Mouse (Mus musculus) lung, postnatal 0 days (tissue): ENCODE data around the gene Krtap11-1. TPM values are rescaled to one million over a fixed set of nuclear protein-coding genes. Genes with fewer than 3 reads are reported as not detected.

ENCODE experiments used
- ATAC-seq: fragments of 200-750 bp; cut with Nextera tagmentation; 2 replicates; pipeline ENCODE4 v1.8.0; 2017; ENCODE audit warnings: moderate library complexity
- DNase-seq: peaks from one replicate; pipeline ENCODE4 v3.0.0-alpha.2; 2016; ENCODE audit warnings: low spot score
- H3K27ac ChIP-seq: fragments of 300-500 bp; sonication (generic); 2 replicates; pipeline ENCODE4 v1.5.1; 2014; ENCODE audit warnings: antibody characterized with exemption, mild to moderate bottlenecking, low read length, mixed read lengths
- H3K27me3 ChIP-seq: fragments of 300-500 bp; sonication (generic); replicated peaks from 2 replicates; pipeline ENCODE4 v1.6.1; 2014; ENCODE audit warnings: low read length, mixed read lengths; ENCODE audit not compliant: insufficient read depth
- H3K36me3 ChIP-seq: fragments of 300-500 bp; sonication (generic); 2 replicates; pipeline ENCODE4 v1.6.1; 2014; ENCODE audit warnings: low read length, mixed read lengths; ENCODE audit not compliant: insufficient read depth
- H3K4me1 ChIP-seq: fragments of 300-500 bp; sonication (generic); 2 replicates; pipeline ENCODE4 v1.6.1; 2014; ENCODE audit warnings: antibody characterized with exemption, low read depth, low read length, mixed read lengths; ENCODE audit not compliant: insufficient read depth
- H3K4me2 ChIP-seq: fragments of 300-500 bp; sonication (generic); replicated peaks from 2 replicates; pipeline ENCODE4 v1.6.1; 2014; ENCODE audit warnings: low read depth, mild to moderate bottlenecking, low read length, moderate library complexity, mixed read lengths
- H3K4me3 ChIP-seq: fragments of 300-500 bp; sonication (generic); 2 replicates; pipeline ENCODE4 v1.5.1; 2014; ENCODE audit warnings: low read depth, low read length
- H3K9ac ChIP-seq: fragments of 300-500 bp; sonication (generic); replicated peaks from 2 replicates; pipeline ENCODE4 v1.6.1; 2014; ENCODE audit warnings: low read depth, mild to moderate bottlenecking
- H3K9me3 ChIP-seq: fragments of 300-500 bp; sonication (generic); 2 replicates; pipeline ENCODE4 v1.6.1; 2016; ENCODE audit warnings: low read length, mixed read lengths
- CTCF ChIP-seq: IDR thresholded peaks from 2 replicates; pipeline ENCODE4 v1.5.1; 2016; ENCODE audit warnings: antibody characterized with exemption, mild to moderate bottlenecking
- EP300 ChIP-seq: IDR thresholded peaks from 2 replicates; pipeline ENCODE4 v1.6.1; 2016; ENCODE audit warnings: antibody characterized with exemption, mild to moderate bottlenecking, control low read depth
- WGBS: fragments of 180-500 bp; shearing (Covaris S2); extraction: QIAGEN DNeasy Blood & Tissue Kit; methylation state at CpG from one replicate; pipeline ENCODE4 v1.1.7; 2014; 5-methylcytosine and 5-hydroxymethylcytosine counted together
- polyA plus RNA-seq: library from polyadenylated mRNA; unstranded; fragments of >200 nt; fragmentation: Nextera tagmentation; extraction: Ambion mirVana; gene quantifications from 2 replicates; pipeline ENCODE4 v1.2.1, GENCODE M21; 2015

Gene Krtap11-1
- polyA plus RNA-seq, 1 experiment from 2014 or later, result not detected

DNA sequence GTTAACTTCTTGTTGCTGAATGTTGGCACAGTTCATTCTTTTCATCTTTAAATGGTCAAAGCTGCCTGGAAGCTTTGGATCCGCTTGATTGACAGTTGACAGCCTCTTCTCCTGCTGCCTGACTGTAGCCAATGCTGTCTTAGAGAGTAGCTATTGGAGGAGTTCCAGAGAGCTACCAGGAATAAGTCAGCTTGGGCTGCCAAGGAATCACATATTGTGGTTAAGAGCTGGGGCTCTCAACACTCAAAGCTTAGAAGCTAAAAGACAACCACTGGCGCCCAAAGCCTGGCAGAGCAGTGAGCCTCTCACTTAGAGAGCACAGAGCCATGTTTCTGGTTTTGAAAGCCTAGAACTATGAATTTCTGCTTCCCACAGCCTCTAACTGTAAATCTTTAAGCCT lies 50.4 kb downstream of the Krtap11-1 start:
- no peaks in the 10 kb centered on the region for H3K27me3 ChIP-seq
- no peaks in the 10 kb centered on the region for H3K36me3 ChIP-seq
- H3K9ac ChIP-seq, result no peak overlapping the region
- ATAC-seq (no peak), DNase-seq (no peak)
- no peak overlapping the region for H3K27ac ChIP-seq
- WGBS, result 81% methylated on average over 2 of the region's 2 CpGs
- no peaks in the 10 kb centered on the region for H3K4me1 ChIP-seq
- no peak overlapping the region for H3K4me3 ChIP-seq
- TF ChIP-seq EP300 (no peak), CTCF (no peak)
- H3K9me3 ChIP-seq, result no peaks in the 10 kb centered on the region
- H3K4me2 ChIP-seq, result no peak overlapping the region

Other genes with a start within 250 kb of the Krtap11-1 start
- not detected in 2 replicates for gene Krtap21-1, start 167.3 kb downstream of the Krtap11-1 start, polyA plus RNA-seq
- not detected in 2 replicates for gene Krtap6-2, start 151.1 kb downstream of the Krtap11-1 start, polyA plus RNA-seq
- not detected in 2 replicates for gene Krtap8-1, start 83.2 kb downstream of the Krtap11-1 start, polyA plus RNA-seq
- gene Krtap7-1, start 62.9 kb downstream of the Krtap11-1 start, polyA plus RNA-seq, result not detected in 2 replicates